Mouse (Mus musculus): Measurements from ENCODE around the gene Gm8439. TPM values are rescaled to one million over a fixed set of nuclear protein-coding genes. Genes with fewer than 3 reads are reported as not detected.

Gm8439 gene
- not detected for total RNA-seq (2021)
- long read RNA-seq, experiment 1, result 0 reads
- long read RNA-seq, experiment 2, result 0 reads

- no peak for DNase-seq (ENCODE audit: extremely low spot score in 1 of 2, low spot score in 2 of 2)
- Histone ChIP-seq H3K27ac (no peak within 1 kb of the TSS), H3K4me3 (no peak within 1 kb of the TSS)
- TF ChIP-seq CTCF (IDR thresholded peaks at IDR 0.05), result no peak
- intact Hi-C loops (cut with DNase I), result loop anchor here (2.0 kb wide), 2 partner anchors 166 to 320 kb away; no protein-coding TSS in a partner anchor
Observed at GRCm38 (mm10) chr4:120588445-120588844, at the start of gene Gm8439. Gene Gm8439, plus strand, starts transcription at chr4:120588745.

GRCm38 (mm10) chr4:120544896-120545295 lies 43.6 kb upstream of the Gm8439 start:
- H3K27ac ChIP-seq, result no peak overlapping the region
- intact Hi-C loops (cut with DNase I), result no loop called here
- no peak for DNase-seq (ENCODE audit: extremely low spot score in 1 of 2, low spot score in 2 of 2)
- no peak overlapping the region for H3K4me3 ChIP-seq
- TF ChIP-seq CTCF (IDR thresholded peaks at IDR 0.05), result no peak

GRCm38 (mm10) chr4:120556592-120556991 lies 32.0 kb upstream of the Gm8439 start:
- TF ChIP-seq CTCF (IDR thresholded peaks at IDR 0.05), result no peak
- H3K27ac ChIP-seq, result no peak overlapping the region
- no peak for DNase-seq (ENCODE audit: extremely low spot score in 1 of 2, low spot score in 2 of 2)
- no peak overlapping the region for H3K4me3 ChIP-seq
- intact Hi-C loops (cut with DNase I), result no loop called here

DNA sequence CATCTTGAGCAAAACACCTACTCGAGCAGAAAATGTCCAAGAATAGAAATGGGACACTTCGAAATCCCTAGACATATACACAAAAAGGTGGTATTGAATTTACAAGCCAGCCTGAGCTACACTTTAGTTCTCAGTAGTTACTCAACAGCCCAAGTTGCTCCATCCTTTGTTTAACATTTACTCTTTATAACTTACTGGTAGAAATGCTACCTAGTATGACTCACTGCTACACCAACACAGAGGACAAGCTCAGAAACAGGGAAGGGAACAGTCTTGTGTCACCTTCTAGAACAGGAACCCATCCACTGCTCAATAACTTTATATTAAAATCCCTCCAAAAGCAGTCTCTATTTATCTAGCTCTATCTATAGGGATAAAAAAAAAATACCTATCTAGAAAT lies 22.8 kb upstream of the Gm8439 start:
- intact Hi-C loops (cut with DNase I), result no loop called here
- H3K4me3 ChIP-seq, result no peak overlapping the region
- no peak for TF ChIP-seq CTCF (IDR thresholded peaks at IDR 0.05)
- DNase-seq (ENCODE audit: extremely low spot score in 1 of 2, low spot score in 2 of 2), result no peak
- no peak overlapping the region for H3K27ac ChIP-seq

DNA sequence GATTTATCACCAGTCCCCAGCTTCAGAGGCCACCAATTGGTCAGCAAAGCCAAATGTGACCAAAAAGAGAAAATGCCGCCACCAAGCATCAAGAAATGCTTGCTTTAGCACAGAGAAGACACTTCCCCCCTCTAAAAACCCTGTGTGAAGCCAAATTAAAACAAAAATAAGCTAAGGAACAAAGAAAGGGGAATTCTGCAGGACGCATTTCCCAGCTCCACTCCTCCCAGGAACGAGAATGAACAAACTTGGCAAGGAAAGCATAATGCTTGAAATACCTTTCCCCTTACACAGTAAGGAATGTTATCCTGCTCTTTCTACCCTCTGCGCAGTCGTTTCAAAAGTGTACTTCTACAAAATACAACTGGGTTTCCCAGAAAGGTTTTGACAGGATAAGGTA lies 20.5 kb upstream of the Gm8439 start:
- TF ChIP-seq CTCF (IDR thresholded peaks at IDR 0.05), result no peak
- Histone ChIP-seq H3K27ac (no peak overlapping the region), H3K4me3 (no peak overlapping the region)
- intact Hi-C loops (cut with DNase I), result no loop called here
- DNase-seq (ENCODE audit: extremely low spot score in 1 of 2, low spot score in 2 of 2), result no peak

- Histone ChIP-seq H3K4me3 (peak overlapping the region; percentile 73), H3K27ac (peak overlapping the region; percentile 96)
- intact Hi-C loops (cut with DNase I), result no loop called here
- TF ChIP-seq CTCF (IDR thresholded peaks at IDR 0.05), result no peak
- DNase-seq (ENCODE audit: extremely low spot score in 1 of 2, low spot score in 2 of 2), result no peak
Observed at GRCm38 (mm10) chr4:120569025-120569424, 19.5 kb upstream of the Gm8439 start.

- Histone ChIP-seq H3K27ac (peak within 1 kb of the TSS; percentile 96), H3K4me3 (peak within 1 kb of the TSS; percentile 73)
- peak; percentile 91 to 92 for DNase-seq (ENCODE audit: extremely low spot score in 1 of 2, low spot score in 2 of 2)
- intact Hi-C loops (cut with DNase I), result no loop called here
- no peak for TF ChIP-seq CTCF (IDR thresholded peaks at IDR 0.05)
Observed at GRCm38 (mm10) chr4:120569486-120570437, 18.8 kb upstream of the Gm8439 start, which contains the start of gene Ctps. Gene Ctps, minus strand, starts transcription at chr4:120570276.

- no peak for DNase-seq (ENCODE audit: extremely low spot score in 1 of 2, low spot score in 2 of 2)
- Histone ChIP-seq H3K4me3 (peak overlapping the region; percentile 73), H3K27ac (peak overlapping the region; percentile 96)
- TF ChIP-seq CTCF (IDR thresholded peaks at IDR 0.05), result no peak
- intact Hi-C loops (cut with DNase I), result no loop called here
Observed at GRCm38 (mm10) chr4:120570438-120571069, 18.0 kb upstream of the Gm8439 start.

- Histone ChIP-seq H3K4me3 (peak overlapping the region; percentile 73; the same call in 1 of the 2 replicates), H3K27ac (peak overlapping the region; percentile 96; the same call in 1 of the 2 replicates)
- TF ChIP-seq CTCF (IDR thresholded peaks at IDR 0.05), result no peak
- intact Hi-C loops (cut with DNase I), result no loop called here
- no peak for DNase-seq (ENCODE audit: extremely low spot score in 1 of 2, low spot score in 2 of 2)
Observed at GRCm38 (mm10) chr4:120571070-120571464, 17.5 kb upstream of the Gm8439 start.

GRCm38 (mm10) chr4:120571691-120572090 lies 16.9 kb upstream of the Gm8439 start:
- DNase-seq (ENCODE audit: extremely low spot score in 1 of 2, low spot score in 2 of 2), result no peak
- TF ChIP-seq CTCF (IDR thresholded peaks at IDR 0.05), result no peak
- no peak overlapping the region; the same call in 1 of the 2 replicates for H3K27ac ChIP-seq
- H3K4me3 ChIP-seq, result no peak overlapping the region
- intact Hi-C loops (cut with DNase I), result no loop called here

DNA sequence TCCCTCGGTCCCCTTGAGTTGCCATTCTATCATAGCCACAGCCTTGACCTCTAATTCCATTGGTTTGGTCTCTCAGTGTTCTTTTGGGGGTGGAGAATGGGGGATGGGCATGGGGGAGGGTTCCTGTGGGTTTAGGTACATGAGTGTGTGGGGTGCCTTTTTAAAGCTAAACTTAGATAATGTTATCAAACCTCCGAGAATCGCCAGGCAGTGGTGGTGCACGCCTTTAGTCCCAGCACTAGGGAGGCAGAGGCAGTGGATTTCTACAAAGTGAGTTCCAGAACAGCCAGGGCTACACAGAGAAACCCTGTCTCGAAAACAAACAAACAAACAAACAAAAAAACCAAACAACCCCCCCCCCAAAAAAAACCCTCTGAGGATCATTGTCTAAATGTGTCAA lies 7.7 kb upstream of the Gm8439 start:
- intact Hi-C loops (cut with DNase I), result no loop called here
- H3K27ac ChIP-seq, result no peak overlapping the region
- no peak for DNase-seq (ENCODE audit: extremely low spot score in 1 of 2, low spot score in 2 of 2)
- no peak for TF ChIP-seq CTCF (IDR thresholded peaks at IDR 0.05)
- no peak overlapping the region for H3K4me3 ChIP-seq

DNA sequence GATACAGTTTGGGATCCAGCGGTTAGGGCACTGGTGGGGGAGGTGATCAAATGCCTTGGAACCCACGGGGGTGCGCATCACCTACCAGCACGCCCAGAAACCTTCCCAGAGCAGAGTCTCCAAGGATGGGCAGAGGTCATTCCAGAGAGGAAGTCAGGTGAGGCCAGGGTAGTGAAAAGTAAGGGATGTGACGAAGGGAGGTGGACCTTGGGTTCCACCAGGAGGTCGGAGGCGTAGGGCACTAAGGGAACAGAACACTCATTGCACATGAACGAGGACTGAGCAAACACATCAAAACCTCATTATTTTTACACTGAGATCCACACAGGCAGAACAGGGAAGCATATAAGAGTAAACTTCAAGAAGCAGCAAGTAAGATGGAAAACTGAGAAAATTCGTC lies 6.8 kb upstream of the Gm8439 start:
- no peak for TF ChIP-seq CTCF (IDR thresholded peaks at IDR 0.05)
- intact Hi-C loops (cut with DNase I), result no loop called here

More for the DNA sequence above, 6.8 kb upstream of the Gm8439 start:
- no peak overlapping the region for H3K27ac ChIP-seq
- DNase-seq (ENCODE audit: extremely low spot score in 1 of 2, low spot score in 2 of 2), result no peak
- H3K4me3 ChIP-seq, result no peak overlapping the region

Data from left cerebral cortex, adult 2 months (tissue).